Mouse (Mus musculus) heart, embryonic 16.5 days (tissue): Measurements from ENCODE around the gene Nmnat1. TPM values are rescaled to one million over a fixed set of nuclear protein-coding genes. Genes with fewer than 3 reads are reported as not detected.

Experiments
- ATAC-seq: fragments of 200-750 bp; cut with Nextera tagmentation; replicated peaks from 2 replicates; pipeline ENCODE4 v1.8.0; 2017; ENCODE audit warnings: moderate number of reproducible peaks; ENCODE audit not compliant: insufficient read depth, low FRiP score; ENCODE audit errors: extremely low read depth
- H3K27ac ChIP-seq: fragments of 300-500 bp; sonication (generic); 2 replicates; pipeline ENCODE4 v1.5.1; 2014; ENCODE audit warnings: mild to moderate bottlenecking, low read length, control low read depth, moderate library complexity
- H3K27me3 ChIP-seq: fragments of 300-500 bp; sonication (generic); 2 replicates; pipeline ENCODE4 v1.6.1; 2014; ENCODE audit warnings: low read length, mixed read lengths; ENCODE audit not compliant: control insufficient read depth, insufficient read depth
- H3K36me3 ChIP-seq: fragments of 300-500 bp; sonication (generic); 2 replicates; pipeline ENCODE4 v1.6.1; 2014; ENCODE audit not compliant: control insufficient read depth, insufficient read depth
- H3K4me1 ChIP-seq: fragments of 300-500 bp; sonication (generic); 2 replicates; pipeline ENCODE4 v1.6.1; 2014; ENCODE audit warnings: low read length, mixed read lengths; ENCODE audit not compliant: control insufficient read depth, insufficient read depth
- H3K4me2 ChIP-seq: fragments of 300-500 bp; sonication (generic); 2 replicates; pipeline ENCODE4 v1.6.1; 2014; ENCODE audit warnings: low read depth, mild to moderate bottlenecking, control low read depth, low read length
- H3K4me3 ChIP-seq: fragments of 300-500 bp; sonication (generic); 2 replicates; pipeline ENCODE4 v1.5.1; 2014; ENCODE audit warnings: mild to moderate bottlenecking, control low read depth, low read length
- H3K9ac ChIP-seq: fragments of 300-500 bp; sonication (generic); 2 replicates; pipeline ENCODE4 v1.6.1; 2014; ENCODE audit warnings: low read length, control low read depth
- H3K9me3 ChIP-seq: fragments of 300-500 bp; sonication (generic); replicated peaks from 2 replicates; pipeline ENCODE4 v1.6.1; 2016; ENCODE audit warnings: low read length; ENCODE audit not compliant: control insufficient read depth
- WGBS: fragments of 180-500 bp; shearing (Covaris S2); extraction: QIAGEN DNeasy Blood & Tissue Kit; methylation state at CpG from one replicate; pipeline ENCODE4 v1.1.7; 2014; 5-methylcytosine and 5-hydroxymethylcytosine counted together
- polyA plus RNA-seq: library from polyadenylated mRNA; unstranded; fragments of >200 nt; fragmentation: Nextera tagmentation; extraction: Ambion mirVana; gene quantifications from 2 replicates; pipeline ENCODE4 v1.2.1, GENCODE M21; 2015

The Nmnat1 gene
- polyA plus RNA-seq, 1 experiment from 2014 or later: 15.8 TPM

DNA sequence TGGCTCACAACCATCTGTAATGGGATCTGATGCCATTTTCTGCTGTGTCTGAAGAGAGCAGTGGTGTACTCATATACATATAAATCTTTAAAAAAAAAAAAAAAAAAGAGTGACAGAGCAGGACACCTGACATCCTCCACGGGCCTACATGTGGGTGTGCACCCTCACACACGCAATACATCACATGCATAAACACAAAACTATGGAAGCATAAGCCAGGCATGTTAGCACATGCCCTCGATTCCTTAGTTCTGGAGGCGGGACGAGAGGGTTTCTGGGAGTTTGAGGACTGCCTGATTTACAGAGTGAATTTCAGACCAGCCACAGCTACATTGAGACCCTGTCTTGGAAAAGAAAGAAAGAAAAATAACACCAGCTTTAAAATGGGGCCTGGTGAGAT is 19.4 kb upstream of the Nmnat1 start:
- Histone ChIP-seq H3K27me3 (no peaks in the 10 kb centered on the region), H3K27ac (no peak overlapping the region), H3K4me2 (no peak overlapping the region), H3K9me3 (no peaks in the 10 kb centered on the region), H3K36me3 (peaks cover 23% of the 10 kb centered on the region), H3K4me3 (no peak overlapping the region), H3K9ac (no peak overlapping the region), H3K4me1 (no peaks in the 10 kb centered on the region)
- WGBS: 86% methylated on average over 5 of the region's 5 CpGs
- ATAC-seq: no peak

DNA sequence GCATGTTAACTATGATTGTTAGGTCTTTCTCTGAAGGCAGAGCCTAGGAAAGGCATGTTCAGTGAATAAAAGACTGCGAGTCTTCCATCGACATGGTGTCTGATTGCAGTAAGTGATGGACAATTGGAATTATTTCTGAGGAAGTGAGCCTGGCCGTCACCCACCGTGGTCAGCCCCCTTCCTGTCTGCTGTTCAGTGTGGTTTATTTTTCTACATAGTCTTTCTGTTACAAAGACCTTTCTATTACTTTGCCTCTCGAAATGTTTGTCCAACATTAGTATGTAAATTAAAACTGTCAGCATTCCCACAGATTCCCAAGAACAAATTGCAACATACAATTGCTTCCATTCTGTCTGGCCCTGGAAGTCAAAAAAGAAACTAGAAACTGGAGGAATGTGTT is 14.8 kb upstream of the Nmnat1 start:
- H3K4me1 ChIP-seq: no peaks in the 10 kb centered on the region
- peaks cover 37% of the 10 kb centered on the region for H3K36me3 ChIP-seq
- H3K27ac ChIP-seq: no peak overlapping the region
- H3K4me2 ChIP-seq: no peak overlapping the region
- 81% methylated on average over 5 of the region's 5 CpGs for WGBS
- no peak overlapping the region for H3K9ac ChIP-seq
- ATAC-seq: no peak
- H3K9me3 ChIP-seq: no peaks in the 10 kb centered on the region
- no peak overlapping the region for H3K4me3 ChIP-seq
- H3K27me3 ChIP-seq: no peaks in the 10 kb centered on the region

DNA sequence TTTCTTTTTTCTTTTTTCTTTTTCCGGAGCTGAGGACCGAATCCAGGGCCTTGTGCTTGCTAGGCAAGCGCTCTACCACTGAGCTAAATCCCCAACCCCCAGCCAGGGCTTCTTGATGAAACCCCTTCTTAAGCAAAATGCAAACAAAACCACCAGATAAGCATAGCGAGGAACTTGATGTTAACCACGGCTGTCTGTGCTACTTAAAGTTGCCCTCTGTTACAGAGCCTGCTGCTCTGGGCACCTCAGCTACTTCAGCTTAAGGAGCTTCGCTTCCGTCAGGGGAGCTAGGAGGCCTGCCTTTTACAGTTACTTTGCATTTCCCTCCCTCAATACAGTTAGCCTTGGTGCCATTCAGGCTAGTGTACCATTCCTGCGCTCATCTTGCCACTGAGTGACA is 13.9 kb upstream of the Nmnat1 start:
- Histone ChIP-seq H3K9ac (no peak overlapping the region), H3K27ac (no peak overlapping the region), H3K27me3 (no peaks in the 10 kb centered on the region), H3K36me3 (peaks cover 46% of the 10 kb centered on the region), H3K9me3 (no peaks in the 10 kb centered on the region), H3K4me2 (no peak overlapping the region), H3K4me1 (no peaks in the 10 kb centered on the region), H3K4me3 (no peak overlapping the region)
- 77% methylated on average over 8 of the region's 8 CpGs for WGBS
- ATAC-seq: no peak

GRCm38 (mm10) chr4:149496612-149497011 is 11.6 kb upstream of the Nmnat1 start:
- H3K9ac ChIP-seq: no peak overlapping the region
- no peaks in the 10 kb centered on the region for H3K4me1 ChIP-seq
- no peaks in the 10 kb centered on the region for H3K27me3 ChIP-seq
- H3K27ac ChIP-seq: no peak overlapping the region
- 64% methylated on average over 2 of the region's 2 CpGs for WGBS
- H3K36me3 ChIP-seq: peaks cover 46% of the 10 kb centered on the region
- H3K4me3 ChIP-seq: no peak overlapping the region
- no peak overlapping the region for H3K4me2 ChIP-seq
- no peaks in the 10 kb centered on the region for H3K9me3 ChIP-seq
- ATAC-seq: no peak

GRCm38 (mm10) chr4:149491151-149491550 is 6.1 kb upstream of the Nmnat1 start:
- no peaks in the 10 kb centered on the region for H3K27me3 ChIP-seq
- WGBS: 92% methylated on average over 3 of the region's 3 CpGs
- no peak overlapping the region for H3K4me3 ChIP-seq
- H3K9me3 ChIP-seq: 0 out of 2 replicates have a peak, but pooled peaks cover 2% of the 10 kb centered on the region
- H3K4me1 ChIP-seq: peaks cover 7% of the 10 kb centered on the region
- no peak overlapping the region for H3K27ac ChIP-seq
- H3K4me2 ChIP-seq: no peak overlapping the region
- peaks cover 63% of the 10 kb centered on the region for H3K36me3 ChIP-seq
- no peak for ATAC-seq
- H3K9ac ChIP-seq: no peak overlapping the region

DNA sequence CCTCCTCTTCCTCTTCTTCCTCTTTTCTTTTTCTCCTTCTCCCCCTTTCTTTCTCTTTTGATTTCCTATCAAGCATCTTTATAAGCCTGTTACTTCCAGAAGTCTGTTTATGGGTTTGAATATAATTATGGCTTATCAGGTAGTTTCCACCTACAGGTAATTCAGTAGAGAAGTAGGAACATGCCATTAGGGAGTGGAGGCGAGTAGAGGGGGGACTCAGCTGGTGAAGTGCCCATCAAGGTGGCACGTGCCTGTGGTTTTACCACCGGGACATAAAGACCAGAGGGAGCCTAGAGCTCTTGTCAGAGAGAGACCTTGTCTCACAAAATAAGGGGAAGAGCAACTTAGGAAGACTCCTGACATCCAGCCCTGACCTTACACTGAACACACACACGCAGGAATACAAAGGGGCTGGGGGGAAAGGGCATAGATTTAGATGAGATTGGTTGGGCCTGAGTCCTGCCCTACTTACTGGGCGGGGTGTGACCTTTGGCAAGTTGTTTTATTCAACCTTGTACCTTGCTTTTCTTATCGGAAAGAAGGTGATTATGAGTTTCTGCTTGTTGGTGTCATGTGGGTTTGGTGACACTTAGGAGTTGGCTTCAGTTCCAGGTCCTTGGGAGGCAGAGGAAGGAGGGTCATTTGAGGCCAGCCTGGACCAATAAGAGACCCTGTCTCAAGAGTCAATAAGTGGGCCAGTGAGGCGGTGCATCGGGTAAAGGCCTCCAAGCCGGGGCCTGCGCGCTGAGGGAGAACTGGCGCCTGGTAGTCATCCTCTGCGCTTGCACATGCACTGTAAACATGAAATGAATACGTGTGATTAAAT is 4.6 kb upstream of the Nmnat1 start:
- no peak overlapping the region for H3K4me3 ChIP-seq
- H3K27me3 ChIP-seq: no peaks in the 10 kb centered on the region
- H3K36me3 ChIP-seq: peaks cover 53% of the 10 kb centered on the region
- ATAC-seq: no peak
- WGBS: 89% methylated on average over 14 of the region's 14 CpGs
- no peak overlapping the region for H3K9ac ChIP-seq
- peaks cover 9% of the 10 kb centered on the region for H3K4me1 ChIP-seq
- H3K9me3 ChIP-seq: 0 out of 2 replicates have a peak, but pooled peaks cover 2% of the 10 kb centered on the region
- no peak overlapping the region for H3K27ac ChIP-seq
- no peak overlapping the region for H3K4me2 ChIP-seq

- Histone ChIP-seq H3K27me3 (no peaks in the 10 kb centered on the region), H3K4me1 (peaks cover 16% of the 10 kb centered on the region), H3K4me3 (no peak overlapping the region), H3K9ac (no peak overlapping the region), H3K36me3 (peaks cover 37% of the 10 kb centered on the region), H3K4me2 (no peak overlapping the region), H3K27ac (no peak overlapping the region), H3K9me3 (0 out of 2 replicates have a peak, but pooled peaks cover 2% of the 10 kb centered on the region)
- WGBS: 92% methylated on average over 12 of the region's 12 CpGs
- no peak for ATAC-seq
These were observed 2.7 kb upstream of the Nmnat1 start for GRCm38 (mm10) chr4:149487729-149488128.

DNA sequence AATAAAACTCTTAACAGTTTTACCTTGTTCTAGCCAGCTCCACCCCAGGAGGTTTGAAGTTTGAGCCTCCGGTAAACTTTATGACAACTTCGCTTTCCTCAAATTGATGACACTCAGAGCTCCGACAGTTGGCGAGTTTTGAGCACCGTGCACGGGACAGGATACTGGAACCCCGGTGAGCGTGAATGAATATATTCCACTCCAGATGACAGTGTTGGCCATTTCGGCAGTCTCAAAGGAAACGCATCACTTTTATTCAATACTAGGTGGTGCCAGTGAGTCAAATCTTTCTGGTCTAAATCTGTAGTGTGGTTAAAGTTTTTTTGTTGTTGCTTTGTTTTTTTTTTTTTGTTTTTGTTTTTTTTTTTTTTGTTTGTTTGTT is 814 bp upstream of the Nmnat1 start:
- Histone ChIP-seq H3K9me3 (no peaks in the 10 kb centered on the region), H3K9ac (peak overlapping the region; percentile 78), H3K36me3 (peaks cover 27% of the 10 kb centered on the region), H3K27me3 (no peaks in the 10 kb centered on the region), H3K4me3 (peak overlapping the region; percentile 59), H3K27ac (peak overlapping the region; percentile 87), H3K4me2 (peak overlapping the region; percentile 80), H3K4me1 (peaks cover 16% of the 10 kb centered on the region)
- under 1% methylated on average over 10 of the region's 10 CpGs for WGBS
- no peak for ATAC-seq

DNA sequence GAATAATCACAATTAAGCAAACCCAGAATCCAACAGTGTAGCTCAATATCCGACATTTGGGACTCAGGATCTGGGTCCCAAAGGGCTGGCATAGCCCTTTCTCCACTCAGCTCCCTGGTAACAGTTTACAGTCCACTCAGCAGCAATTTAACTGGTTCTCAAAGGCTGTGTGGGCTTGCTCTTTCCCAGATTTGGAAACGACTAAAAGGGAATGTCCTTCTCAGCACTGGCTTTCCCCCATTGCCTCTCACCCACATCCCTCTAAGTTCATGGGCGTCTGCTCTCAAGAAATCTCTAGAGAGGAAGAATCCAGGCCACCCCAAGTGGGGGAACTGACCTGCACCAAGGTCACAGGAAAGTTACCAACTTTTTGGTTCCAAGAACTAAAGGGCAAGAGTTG is 436 bp downstream of the Nmnat1 start:
- ATAC-seq: no peak; the same call in 1 of the 2 replicates
- H3K4me2 ChIP-seq: peak overlapping the region; percentile 80

More for the DNA sequence above, 436 bp downstream of the Nmnat1 start:
- no peaks in the 10 kb centered on the region for H3K27me3 ChIP-seq
- H3K36me3 ChIP-seq: peaks cover 20% of the 10 kb centered on the region
- H3K4me1 ChIP-seq: peaks cover 16% of the 10 kb centered on the region
- peak overlapping the region; percentile 59 for H3K4me3 ChIP-seq
- peak overlapping the region; percentile 87 for H3K27ac ChIP-seq
- H3K9me3 ChIP-seq: no peaks in the 10 kb centered on the region
- peak overlapping the region; percentile 78 for H3K9ac ChIP-seq
- WGBS: 45% methylated on average over 3 of the region's 3 CpGs
